Mouse (Mus musculus): ENCODE results near the gene Btbd2.
"Not testable (repeated sequence)": the region's sequence is repeated elsewhere in the genome, so short reads cannot be mapped to it uniquely, and the experiment has no call there.

Btbd2 gene

DNA sequence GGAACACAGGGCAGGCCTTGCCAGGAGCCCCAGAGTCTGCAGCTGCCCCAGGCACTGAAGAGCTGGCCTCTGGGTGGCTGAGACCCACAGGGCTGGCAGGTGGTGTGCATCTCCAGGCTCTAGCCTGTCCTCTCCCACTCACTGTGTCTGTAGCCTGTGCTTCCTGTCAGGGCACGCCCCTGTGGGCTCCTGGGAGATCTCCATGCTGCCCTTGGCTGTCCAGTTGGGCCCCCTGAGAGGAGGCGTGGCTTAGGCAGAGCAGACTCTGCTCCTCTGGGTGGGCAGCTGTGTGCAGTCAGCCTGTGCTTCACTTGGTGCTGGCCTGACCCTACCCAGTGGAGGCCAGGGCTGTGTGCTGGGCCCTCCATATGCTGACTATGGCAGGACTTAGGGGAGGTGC, 29.2 kb downstream of the Btbd2 start:
- no peak for DNase-seq

DNA sequence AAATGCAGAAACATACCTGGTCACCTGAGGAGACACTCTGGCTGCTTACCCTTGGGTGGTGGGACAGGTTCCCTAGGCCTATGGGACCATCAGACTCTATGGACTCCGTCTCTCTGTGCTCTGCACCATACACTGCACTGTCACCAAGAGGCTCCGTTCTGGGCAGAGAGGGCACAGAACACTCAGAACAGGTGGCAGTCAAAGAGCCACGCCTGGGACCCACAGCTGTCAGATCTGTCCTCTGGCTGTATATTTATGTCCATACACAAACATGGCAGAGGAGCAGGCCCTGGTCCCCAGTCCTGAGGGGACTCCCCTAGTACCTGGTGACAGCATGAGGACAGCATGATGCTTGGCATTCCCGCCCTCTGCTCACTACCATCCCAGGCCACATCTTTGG, 31.1 kb downstream of the Btbd2 start:
- DNase-seq = no peak

DNA sequence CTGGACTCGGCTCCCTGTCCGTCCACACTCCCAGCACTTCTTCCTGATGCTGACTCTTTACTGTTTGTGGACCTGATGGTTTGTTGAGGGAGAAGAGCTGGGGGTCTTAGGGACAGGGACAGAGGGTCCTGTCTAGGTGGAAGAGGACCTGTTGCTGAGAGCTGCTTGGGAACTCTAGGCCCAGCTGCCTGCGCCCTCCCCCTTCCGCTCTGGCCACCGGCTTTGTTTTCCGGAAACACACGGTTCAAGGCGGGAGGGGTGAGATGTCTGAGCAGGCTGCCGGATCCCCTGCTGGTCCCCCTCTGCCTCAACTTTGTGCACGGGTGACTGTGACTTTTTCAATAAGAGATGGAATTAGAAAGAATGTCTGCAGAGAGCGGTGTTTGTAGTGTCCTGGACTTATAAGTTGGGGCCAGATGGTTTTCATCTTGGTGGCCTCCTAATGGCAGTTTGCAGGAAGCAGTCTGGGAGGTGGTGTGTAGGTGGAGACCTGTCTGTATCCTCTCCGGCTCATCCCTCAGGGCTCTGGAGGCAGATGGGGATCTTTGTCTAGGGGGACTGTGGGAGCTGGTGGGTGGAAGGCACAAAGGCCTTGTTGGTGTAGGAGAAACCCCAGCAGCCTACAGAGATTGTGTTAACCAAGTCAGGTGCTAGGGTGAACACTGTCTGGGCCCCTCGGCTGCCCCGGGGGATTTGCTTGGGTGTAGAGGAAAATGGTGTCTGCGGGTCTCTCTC, 33.2 kb downstream of the Btbd2 start:
- peak; percentile 80 for DNase-seq

DNA sequence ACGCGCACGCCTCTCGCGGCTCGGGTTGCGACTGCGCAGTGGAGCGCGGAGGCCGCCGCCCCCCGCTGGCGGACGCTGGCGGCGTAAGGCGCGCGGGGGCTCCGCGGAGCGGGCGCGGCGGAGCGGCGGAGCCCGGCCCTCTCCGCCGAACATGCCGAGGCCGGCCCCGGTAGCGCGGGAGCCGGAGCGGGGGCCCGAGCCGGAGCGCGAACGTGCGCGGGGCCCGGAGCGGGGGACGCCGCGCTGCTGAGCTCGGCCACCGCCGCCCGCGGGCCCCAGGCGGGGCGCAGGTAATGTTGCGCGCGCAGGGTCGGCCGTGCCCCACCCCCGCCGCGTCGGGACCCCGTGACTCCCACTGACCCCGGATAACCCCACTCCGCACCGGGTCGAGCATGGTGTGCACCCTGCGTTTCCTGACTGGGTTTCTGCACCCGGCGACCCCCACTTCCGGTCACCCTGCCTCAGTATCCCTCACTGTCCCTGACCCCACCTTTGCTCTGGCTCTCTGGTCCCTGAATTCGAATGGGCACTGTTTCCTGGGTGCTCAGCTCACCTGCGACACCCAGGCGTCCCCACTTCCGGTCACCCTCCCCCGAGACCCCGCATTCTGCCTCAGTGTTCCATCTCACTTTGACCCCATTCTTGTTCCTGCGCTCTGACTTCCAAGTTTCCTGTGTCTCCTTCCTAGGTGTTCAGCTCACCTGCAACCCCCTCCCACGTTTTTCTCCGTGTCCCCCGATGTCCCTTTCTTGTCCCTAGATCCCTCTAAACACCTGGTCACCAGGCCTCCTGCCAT, 34.0 kb downstream of the Btbd2 start, which contains the start of gene Csnk1g2:
Gene Csnk1g2 (plus strand): TSS at position 178 of the 796 bp plus-strand sequence.
- peak; percentile 87 for DNase-seq

DNA sequence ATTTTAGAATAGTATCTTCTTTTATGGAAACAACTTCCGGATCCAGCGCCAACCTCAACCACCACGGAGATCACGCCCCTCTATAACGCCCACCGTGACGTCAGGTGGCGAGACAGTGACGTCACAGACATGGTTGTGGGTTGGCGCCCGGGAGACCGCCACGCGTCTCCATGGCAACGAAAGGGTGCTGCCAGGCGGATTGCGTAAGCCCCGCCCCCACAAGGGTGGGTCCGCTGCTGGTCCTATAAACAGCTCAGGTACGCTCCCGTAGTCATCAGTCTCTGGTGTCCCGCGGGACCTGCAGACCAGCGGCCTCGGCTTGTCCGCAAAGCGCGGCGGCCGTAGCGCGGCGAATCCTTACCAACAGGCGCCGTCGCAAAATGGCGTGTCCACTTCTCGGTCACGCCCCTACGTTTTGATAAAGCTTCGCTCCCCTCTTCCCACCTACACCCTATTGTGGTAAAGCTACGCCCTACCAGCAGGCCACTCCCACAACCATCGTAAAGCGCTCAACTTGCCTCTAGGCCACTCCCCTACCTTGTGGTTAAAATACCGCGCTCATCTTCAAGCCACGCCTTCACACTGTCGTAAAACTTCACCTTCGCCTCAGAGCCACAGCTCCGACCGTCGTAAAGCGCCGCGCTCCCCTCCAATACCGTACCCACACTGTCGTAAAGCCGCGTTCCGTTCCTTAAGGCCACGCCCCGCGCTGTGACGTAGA, 34.8 kb downstream of the Btbd2 start:
- peak; percentile 100 for DNase-seq

DNA sequence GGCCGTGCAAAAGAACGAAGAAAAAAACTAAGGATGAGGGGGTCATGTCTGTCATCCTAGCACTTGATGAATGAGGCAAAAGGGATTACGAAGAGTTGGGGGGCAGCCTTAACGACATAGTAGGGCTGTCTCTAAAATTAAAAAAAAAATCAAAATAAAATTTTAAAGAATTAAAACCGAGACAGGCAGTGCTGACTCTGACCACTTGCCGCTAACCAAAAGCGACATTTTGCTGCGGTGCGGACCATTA, 35.3 kb downstream of the Btbd2 start:
- DNase-seq = no peak

DNA sequence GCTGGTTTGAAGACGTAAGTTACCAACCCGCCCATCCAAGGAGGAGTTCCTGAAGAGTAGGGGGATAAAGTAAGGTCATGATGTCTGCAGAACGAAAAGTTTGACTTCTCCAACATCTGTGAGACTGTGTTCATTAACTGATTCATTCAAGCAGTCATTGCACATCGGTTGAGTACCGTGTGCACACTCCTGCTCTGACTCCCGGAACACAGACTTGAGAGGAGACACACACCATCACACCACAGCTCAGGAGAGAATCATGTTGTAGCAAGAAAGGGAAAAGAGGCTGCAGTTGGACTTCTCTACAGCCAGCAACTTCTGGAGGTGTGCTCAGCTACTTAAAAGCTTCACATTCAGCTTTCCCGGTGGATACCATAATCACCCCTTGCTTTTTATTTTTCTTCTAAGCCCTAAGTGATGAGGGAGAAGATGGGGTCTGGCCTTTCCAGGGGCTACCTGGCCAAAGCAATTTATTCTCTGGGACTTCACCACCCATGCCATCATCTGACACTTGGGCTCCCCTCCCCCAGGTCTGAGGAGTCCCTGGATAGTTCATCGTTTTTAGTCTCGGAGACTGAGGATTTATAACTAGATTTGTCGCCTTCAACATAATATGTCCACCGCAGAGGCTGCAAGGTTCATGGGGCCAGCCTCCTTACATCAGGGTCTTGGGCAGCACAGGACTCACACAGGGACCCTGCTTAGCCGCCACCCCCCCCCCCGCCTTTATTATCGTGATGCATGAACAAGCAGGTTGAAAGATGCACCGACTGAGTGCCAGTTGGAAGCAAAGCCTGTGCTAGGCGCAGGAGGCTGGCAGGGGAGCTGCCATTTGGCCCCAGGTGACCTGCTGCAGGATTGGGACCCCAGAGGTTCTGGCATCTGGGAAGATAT, 35.8 kb downstream of the Btbd2 start:
- peak; percentile 82 for DNase-seq

DNA sequence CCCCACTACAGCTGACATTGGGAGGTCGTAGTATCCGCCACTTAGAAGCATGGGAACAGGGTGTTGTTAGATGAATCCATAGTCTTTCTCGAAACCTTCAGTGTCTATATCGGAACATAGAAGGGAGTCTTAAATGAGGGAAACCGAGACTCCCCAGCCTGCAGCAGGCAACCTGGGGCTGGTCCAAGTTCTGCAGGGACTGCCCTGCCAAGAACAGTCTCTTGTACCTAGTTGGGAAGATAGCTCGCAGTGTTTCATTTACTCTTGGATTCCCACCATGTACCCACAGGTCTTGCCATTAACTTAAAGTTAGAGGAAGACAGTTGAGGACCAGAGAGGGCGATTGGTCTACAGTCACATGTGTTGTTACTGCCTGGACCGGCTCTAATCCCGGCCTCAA, 36.5 kb downstream of the Btbd2 start:
- DNase-seq = no peak

DNA sequence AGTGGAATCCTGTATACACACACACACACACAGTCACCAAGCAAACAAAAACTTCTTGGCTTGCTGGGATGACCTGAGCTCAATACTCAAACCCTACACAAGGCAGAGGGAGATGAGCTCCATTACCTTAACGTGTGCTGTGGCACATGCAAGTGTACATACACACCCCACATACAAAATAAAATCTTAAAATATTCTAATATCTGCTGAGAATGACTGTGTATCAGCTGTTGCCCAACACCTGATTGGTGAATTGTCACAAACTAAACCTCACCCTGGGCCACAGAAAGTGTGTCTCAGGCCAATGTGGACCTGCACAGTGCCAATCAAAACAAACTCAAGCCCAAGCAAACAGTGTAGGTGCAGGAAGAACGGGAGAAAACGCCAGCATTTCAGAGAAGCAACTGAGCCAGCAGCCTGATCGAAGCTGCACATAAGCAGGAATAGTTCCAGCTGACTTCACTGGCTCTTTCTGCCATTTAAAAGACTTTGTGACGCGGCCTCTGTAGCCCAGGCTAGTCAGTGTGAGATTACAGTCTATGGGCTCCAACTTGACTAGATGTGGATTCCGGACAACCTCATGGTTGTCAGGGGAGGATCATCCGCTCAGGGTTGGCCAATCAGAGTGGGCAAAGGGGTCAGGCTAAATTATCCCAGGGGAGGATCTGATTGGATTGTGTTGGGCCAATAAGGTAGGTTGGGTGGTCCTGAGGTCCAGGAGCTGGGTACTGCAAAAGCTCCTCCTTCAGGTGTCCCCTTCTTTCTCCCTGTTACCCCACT, 37.2 kb downstream of the Btbd2 start:
- DNase-seq = no peak

DNA sequence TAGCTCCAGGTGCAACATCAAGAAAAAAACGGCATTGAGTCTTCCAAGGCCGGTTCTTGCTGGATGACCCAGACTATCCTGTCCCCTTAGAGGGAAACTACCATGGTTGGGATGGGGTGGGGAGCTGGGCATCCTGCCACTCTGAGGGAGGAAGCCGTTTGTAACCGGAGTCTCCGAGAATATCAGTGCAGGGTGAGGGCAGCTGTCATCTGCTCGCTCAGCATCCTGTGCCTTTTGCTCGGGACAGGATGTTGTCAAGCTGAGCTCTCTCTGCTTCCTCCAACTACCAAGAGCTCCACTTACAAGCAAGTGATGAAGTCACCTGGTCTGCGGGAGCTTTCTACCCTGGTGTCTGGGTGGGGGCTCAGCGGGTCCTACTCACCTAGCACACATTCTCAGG, 38.7 kb downstream of the Btbd2 start:
- peak; percentile 57 for DNase-seq

DNA sequence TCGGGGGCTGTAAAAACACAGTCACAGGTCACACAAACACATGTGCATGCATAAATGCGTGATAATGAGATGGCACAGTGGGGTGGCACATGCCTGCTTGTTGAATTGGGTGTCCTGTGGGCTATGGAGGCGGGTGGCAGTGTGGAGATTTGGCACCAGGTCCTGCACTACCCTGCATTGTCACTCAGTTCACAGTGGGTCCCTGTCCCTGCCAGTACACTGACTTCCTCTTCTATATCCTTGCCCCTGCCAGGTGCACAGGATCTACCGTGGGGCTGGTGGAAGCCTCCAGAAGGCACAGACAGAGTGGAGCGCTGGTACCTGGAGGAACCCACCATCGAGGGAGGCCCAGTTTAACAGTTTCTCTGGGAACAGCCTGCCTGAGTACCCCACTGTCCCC, 42.5 kb downstream of the Btbd2 start:
- no peak for DNase-seq

DNA sequence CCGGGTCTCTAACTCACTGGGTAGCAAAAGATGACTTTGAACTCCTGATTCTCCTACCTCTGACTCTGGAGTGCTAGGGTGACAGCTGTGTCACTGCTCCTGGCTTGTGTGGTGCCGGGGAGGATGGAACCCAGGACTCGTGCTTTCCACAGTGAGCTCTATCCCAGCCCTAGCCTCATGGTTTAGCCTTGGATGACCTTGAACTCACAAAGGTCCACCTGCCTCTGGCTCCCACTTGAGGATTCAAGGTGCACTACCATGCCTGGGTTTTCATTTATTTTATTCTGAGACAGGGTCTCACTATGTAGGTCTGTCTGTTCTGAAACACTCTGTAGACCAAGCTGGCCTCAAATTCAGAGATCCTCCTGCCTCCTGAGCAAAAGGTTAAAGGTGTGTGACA, 43.0 kb downstream of the Btbd2 start:
- DNase-seq = no peak

DNA sequence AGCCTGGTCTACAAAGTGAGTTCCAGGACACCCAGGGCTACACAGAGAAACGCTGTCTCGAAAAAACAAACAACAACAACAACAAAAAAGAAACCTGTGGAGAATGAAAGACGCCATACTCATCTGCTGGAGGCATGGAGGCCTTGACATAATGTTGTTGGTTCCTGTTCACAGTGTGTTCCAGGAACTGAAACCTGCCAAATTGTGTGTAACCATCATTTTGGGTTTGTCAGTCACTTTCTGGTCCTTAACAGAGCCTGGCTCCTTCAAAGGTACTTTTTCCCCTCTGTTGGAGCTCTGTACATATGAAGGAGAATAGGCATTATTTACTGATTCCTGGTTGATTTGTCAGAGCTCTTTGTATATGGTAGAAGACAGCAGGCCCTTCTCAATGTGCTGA, 45.0 kb downstream of the Btbd2 start:
- no peak for DNase-seq

DNA sequence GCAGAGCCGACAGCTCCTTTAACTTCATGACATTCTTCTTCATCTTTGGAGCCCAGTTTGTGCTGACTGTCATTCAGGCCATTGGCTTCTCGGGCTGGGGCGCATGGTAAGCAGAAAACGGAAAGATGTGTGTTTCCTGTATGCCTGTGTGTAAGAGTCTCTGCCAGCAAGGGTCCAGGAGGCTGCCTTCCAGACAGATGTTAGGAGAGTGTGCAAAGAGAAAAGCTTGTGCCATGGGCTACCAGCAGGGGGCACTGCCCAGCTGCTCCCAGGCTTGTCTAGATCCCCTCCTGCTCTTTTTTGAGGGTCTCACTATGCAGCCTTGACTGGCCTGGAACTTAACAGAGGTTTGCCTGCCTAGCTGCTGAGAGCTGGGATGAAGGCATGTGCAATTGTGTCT, 45.8 kb downstream of the Btbd2 start:
- peak; percentile 57 for DNase-seq

DNA sequence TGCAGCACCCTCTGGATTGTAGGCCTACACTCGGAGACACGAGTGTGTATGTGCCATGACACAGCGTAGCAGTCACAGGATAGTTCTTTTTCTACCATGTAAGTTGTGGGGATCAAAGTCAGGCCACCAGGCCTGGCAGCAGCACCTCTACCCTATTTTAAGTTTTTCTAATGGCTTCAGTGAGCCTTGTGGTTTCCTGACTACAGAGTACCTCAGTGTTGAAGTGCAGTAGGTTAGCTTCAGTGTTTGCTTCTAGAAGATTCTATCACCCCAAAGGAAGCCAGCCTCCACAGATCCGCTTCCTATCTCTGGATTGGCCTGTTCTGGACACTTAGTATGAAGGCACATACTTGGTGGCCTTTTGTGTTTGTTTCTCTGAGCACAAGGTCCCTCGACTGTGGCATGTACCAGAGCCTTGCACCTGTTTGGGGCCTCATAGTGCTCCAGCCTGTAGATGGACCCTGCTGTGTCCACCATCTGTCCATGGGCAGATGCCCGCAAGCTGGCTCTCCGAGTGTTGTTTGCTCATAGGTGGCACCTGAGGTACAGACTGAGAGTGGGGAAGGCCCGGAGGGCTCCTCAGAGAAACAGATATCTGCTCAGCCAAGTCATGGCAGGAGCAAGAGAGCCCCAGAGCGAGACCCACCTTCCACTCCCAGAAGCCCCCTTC, 46.6 kb downstream of the Btbd2 start:
- DNase-seq = peak; percentile 94

DNA sequence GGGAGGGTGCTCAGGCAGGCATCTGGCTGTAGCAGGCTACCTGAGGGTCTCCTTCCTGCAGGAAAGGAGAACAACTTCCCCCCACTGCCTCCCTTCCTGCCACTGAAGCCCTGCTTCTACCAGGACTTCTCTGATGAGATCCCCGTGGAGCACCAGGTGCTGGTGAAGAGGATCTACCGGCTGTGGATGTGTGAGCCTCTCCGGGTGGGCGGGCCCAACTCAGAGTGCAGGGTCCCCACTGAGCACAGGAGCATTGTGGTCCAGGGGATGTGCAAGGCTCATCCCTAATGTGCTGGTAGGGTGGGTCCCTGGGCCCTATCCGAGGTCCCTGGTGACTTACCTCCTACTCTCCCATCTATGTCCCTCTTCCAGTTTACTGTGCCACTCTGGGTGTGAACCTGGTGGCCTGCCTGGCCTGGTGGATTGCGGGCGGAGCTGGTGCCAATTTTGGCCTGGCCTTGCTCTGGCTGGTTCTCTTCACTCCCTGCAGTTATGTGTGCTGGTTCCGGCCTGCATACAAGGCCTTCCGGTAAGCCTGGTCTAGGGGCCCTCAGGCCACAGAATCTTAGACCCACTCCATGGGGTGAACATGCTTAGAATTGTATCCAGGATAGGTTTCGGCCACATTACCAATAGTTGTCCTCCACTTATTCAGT, 47.5 kb downstream of the Btbd2 start:
- peak; percentile 55 for DNase-seq

DNA sequence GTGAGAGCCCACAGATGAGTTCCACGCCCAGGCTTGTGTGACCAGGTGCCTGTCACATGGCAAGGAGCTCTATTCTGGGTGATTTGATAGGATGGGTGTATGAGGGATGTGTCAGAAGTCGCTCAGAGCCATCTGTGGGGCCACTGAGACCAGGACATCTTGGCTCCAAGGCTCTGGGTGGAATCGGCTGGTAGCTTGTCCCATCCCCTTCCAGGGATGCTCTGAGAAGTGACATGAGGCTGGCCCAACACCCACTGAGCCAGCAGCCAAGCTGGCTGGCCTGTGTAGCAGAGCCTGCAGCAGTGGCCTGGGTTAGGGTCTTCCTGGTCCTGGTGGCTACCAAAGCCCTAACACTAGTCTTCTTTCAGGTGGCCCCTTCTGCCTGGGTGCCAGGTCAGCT, 48.4 kb downstream of the Btbd2 start:
- DNase-seq = peak; percentile 40

DNA sequence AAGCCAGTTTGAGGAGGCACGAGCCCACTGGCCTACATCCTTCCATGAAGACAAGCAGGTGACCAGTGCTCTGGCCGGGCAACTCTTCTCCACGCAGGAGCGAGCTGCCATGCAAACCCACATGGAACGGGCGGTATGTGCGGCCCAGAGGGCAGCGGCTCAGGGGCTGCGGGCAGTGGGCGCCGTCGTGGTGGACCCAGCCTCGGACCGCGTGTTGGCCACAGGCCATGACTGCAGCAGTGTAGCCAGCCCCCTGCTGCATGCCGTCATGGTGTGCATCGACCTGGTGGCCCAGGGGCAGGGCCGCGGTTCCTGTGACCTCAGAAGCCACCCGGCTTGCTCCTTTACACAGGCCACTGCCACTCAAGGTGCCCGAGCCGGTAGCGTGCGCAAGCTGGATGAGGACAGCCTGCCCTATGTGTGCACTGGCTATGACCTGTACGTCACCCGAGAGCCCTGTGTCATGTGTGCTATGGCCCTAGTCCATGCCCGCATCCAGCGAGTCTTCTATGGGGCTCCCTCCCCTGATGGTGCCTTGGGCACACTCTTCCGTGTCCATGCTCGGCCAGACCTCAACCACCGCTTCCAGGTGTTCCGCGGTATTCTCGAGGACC, 50.0 kb downstream of the Btbd2 start:
- peak; percentile 71 for DNase-seq

DNA sequence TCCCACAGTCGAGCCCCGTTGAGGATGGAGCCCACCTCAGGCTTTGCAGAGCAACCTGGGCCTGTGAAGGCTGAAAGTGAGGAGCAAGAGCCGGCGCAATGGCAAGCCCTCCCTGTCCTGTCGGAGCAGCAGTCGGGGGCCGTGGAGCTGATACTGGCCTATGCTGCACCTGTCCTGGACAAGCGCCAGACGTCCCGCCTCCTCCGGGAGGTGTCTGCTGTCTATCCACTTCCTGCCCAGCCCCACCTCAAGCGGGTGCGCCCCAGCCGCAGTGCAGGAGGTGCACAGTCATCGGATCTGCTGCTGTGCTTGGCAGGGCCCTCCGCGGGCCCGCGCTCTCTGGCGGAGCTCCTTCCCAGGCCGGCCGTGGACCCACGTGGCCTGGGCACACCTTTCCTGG, 50.6 kb downstream of the Btbd2 start:
- DNase-seq = no peak

DNA sequence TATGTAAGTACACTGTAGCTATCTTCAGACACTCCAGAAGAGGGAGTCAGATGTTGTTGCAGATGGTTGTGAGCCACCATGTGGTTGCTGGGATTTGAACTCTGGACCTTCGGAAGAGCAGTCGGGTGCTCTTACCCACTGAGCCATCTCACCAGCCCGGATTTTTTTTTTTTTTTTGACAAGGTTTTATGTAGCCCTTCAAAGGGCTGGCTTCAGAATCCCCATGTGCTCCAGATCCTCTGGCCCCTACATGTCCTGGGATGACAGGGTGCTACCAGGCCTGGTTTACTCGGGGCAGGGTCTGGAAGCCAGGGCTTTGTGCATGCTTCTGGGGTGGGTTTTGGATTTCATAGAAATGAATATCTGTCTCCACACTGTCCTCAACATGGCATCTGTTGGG, 51.1 kb downstream of the Btbd2 start, which contains the start of gene Gm49322:
Gene Gm49322 (plus strand): TSS at position 301 of the 400 bp plus-strand sequence.
- not testable (repeated sequence) for DNase-seq
